Mouse (Mus musculus) mammary gland, adult 2 months (tissue): ENCODE data around the gene Mcts1. TPM values are rescaled to one million over a fixed set of nuclear protein-coding genes. Genes with fewer than 3 reads are reported as not detected.

Experiments used
- polyA plus RNA-seq: library from polyadenylated mRNA; depleted of rRNA; stranded (reverse); fragments of >200 nt; gene quantifications from 2 replicates; pipeline ENCODE4 v1.2.3, GENCODE M21; 2012; ENCODE audit warnings: low replicate concordance; rRNA removed

The Mcts1 gene
- 4.0 and 21.1 TPM in 2 replicates for polyA plus RNA-seq

GRCm38 (mm10) chrX:38600177-38600994 lies at the start of gene Mcts1:
Gene Mcts1, plus strand, starts transcription at chrX:38600578.

GRCm38 (mm10) chrX:38576078-38576477 lies 24.3 kb upstream of the Mcts1 start, which contains the start of gene Cul4b:
Gene Cul4b, minus strand, starts transcription at chrX:38576196.

GRCm38 (mm10) chrX:38634801-38635637 lies 34.6 kb downstream of the Mcts1 start, which contains the start of gene C1galt1c1:
Gene C1galt1c1, minus strand, starts transcription at chrX:38635087.

Other genes with a start within 250 kb of the Mcts1 start
- 45.0 and 116 TPM in 2 replicates for gene Lamp2, start 144.1 kb upstream of the Mcts1 start, polyA plus RNA-seq
- gene Cul4b, start 24.4 kb upstream of the Mcts1 start, polyA plus RNA-seq: 4.7 and 6.6 TPM in 2 replicates
- gene C1galt1c1, start 34.5 kb downstream of the Mcts1 start, polyA plus RNA-seq: 2.2 and 6.9 TPM in 2 replicates
- gene 6030498E09Rik, start 172.1 kb downstream of the Mcts1 start, polyA plus RNA-seq: not detected in 2 replicates